Mouse (Mus musculus) midbrain, embryonic 10.5 days (tissue): ENCODE results near the gene Synm. TPM values are rescaled to one million over a fixed set of nuclear protein-coding genes. Genes with fewer than 3 reads are reported as not detected.

Source experiments
- DNase-seq: peaks from one replicate; pipeline ENCODE4 v3.0.0-alpha.2; 2017; ENCODE audit warnings: low spot score
- H3K27ac ChIP-seq: fragments of 300-500 bp; sonication (generic); replicated peaks from 2 replicates; pipeline ENCODE4 v1.5.1; 2016; ENCODE audit warnings: mild to moderate bottlenecking
- H3K27me3 ChIP-seq: fragments of 300-500 bp; sonication (generic); 2 replicates; pipeline ENCODE4 v1.6.1; 2016; ENCODE audit warnings: low read depth, mild to moderate bottlenecking; ENCODE audit not compliant: poor library complexity, severe bottlenecking
- H3K36me3 ChIP-seq: fragments of 300-500 bp; sonication (generic); 2 replicates; pipeline ENCODE4 v1.6.1; 2016; ENCODE audit warnings: mild to moderate bottlenecking, moderate library complexity
- H3K4me1 ChIP-seq: fragments of 300-500 bp; sonication (generic); 2 replicates; pipeline ENCODE4 v1.6.1; 2016
- H3K4me3 ChIP-seq: fragments of 300-500 bp; sonication (generic); 2 replicates; pipeline ENCODE4 v1.5.1; 2016; ENCODE audit warnings: mild to moderate bottlenecking, moderate library complexity
- H3K9me3 ChIP-seq: fragments of 300-500 bp; sonication (generic); replicated peaks from 2 replicates; pipeline ENCODE4 v1.6.1; 2016; ENCODE audit warnings: mild to moderate bottlenecking
- WGBS: fragments of 180-500 bp; shearing (Covaris S2); methylation state at CpG from one replicate; pipeline ENCODE4 v1.1.7; 2016; 5-methylcytosine and 5-hydroxymethylcytosine counted together
- microRNA-seq: library from miRNA; unstranded; fragments of <30 nt; microRNA quantifications from one replicate; pipeline ENCODE4, GENCODE M21; 2017
- polyA plus RNA-seq: library from polyadenylated mRNA; unstranded; fragments of >200 nt; fragmentation: Nextera tagmentation; extraction: Ambion mirVana; gene quantifications from 2 replicates; pipeline ENCODE4 v1.2.1, GENCODE M21; 2016

Gene Synm
- polyA plus RNA-seq, 1 experiment from 2014 or later = 0.83 TPM

DNA sequence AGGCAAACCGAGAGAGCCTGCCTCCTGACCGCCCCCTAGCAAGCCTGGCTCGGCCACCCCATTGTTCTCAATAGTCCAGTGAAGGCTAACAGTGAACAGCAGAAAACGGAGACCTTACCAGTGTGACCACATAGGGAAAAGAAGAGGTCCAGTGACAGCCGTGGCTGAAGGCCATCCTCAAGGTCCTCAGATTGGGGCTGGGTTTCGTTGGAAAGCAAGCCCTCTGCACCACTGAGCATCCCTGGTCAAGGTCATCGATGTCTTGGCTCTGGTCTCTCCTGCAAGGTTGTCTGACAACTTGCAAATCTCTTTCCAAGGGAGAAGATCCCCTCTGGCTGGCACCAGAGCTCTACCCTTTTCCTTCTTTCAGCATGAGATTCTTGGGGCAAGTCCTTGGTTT lies 69.7 kb downstream of the Synm start:
- H3K36me3 ChIP-seq = peaks cover 20% of the 10 kb centered on the region
- no peaks in the 10 kb centered on the region; the same call in 1 of the 2 replicates for H3K9me3 ChIP-seq
- 80% methylated on average over 7 of the region's 7 CpGs for WGBS
- no peak for DNase-seq
- no peak overlapping the region for H3K27ac ChIP-seq
- no peak overlapping the region for H3K4me3 ChIP-seq
- no peaks in the 10 kb centered on the region for H3K27me3 ChIP-seq
- H3K4me1 ChIP-seq = no peaks in the 10 kb centered on the region

DNA sequence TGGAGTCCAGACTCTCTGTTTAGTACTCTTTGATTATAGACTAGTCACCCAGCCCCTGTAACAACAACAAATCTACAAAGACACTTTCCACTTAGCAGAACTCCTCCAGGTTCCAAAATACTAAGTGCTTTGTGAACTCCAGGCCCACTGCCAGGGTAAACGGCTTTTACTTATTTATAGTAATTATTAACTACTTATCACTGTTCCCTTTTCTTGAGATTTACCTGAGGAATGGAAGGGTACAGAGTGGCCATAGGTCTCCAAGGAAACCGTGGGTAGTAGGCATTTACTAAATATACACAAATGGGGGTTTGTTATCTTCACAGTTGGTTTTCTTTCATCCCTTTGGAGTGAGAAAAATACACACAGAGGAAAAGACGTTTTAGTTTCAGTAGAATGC lies 71.3 kb downstream of the Synm start:
- DNase-seq = no peak
- H3K9me3 ChIP-seq = no peaks in the 10 kb centered on the region; the same call in 1 of the 2 replicates
- H3K27me3 ChIP-seq = no peaks in the 10 kb centered on the region
- H3K4me1 ChIP-seq = no peaks in the 10 kb centered on the region
- no peak overlapping the region for H3K27ac ChIP-seq
- peaks cover 29% of the 10 kb centered on the region for H3K36me3 ChIP-seq
- H3K4me3 ChIP-seq = no peak overlapping the region
- WGBS = 67% methylated on average over 3 of the region's 3 CpGs

- Histone ChIP-seq H3K9me3 (no peaks in the 10 kb centered on the region; the same call in 1 of the 2 replicates), H3K36me3 (peaks cover 38% of the 10 kb centered on the region), H3K4me3 (no peak overlapping the region), H3K27me3 (no peaks in the 10 kb centered on the region), H3K4me1 (no peaks in the 10 kb centered on the region), H3K27ac (no peak overlapping the region)
- WGBS = 98% methylated on average over 3 of the region's 3 CpGs
- DNase-seq = no peak
Measured at GRCm38 (mm10) chr7:67686545-67686944, 73.0 kb downstream of the Synm start.

DNA sequence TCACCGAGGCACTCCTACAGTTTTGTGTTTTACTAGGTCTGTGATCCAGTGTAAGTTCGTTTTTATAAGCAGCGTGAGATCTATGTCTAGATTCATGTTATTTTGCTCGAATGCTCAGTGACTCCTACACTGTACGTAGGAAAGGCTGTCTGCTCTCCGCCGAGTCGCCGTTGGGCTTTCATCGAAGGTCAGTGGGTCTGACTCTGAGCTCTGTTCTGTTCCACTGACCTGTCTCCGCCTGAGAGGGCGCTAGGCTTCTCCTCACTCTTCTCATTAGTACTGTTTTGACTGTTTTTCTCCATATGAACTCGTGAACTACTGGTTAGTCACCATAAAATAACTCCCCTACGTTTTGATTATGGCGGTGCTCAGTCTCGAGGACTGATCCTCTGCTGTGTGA lies 76.5 kb downstream of the Synm start:
- 90% methylated on average over 16 of the region's 16 CpGs for WGBS
- Histone ChIP-seq H3K27ac (no peak overlapping the region), H3K4me1 (no peaks in the 10 kb centered on the region), H3K36me3 (peaks cover 70% of the 10 kb centered on the region), H3K9me3 (no peaks in the 10 kb centered on the region; the same call in 1 of the 2 replicates), H3K27me3 (no peaks in the 10 kb centered on the region), H3K4me3 (no peak overlapping the region)
- DNase-seq = no peak

DNA sequence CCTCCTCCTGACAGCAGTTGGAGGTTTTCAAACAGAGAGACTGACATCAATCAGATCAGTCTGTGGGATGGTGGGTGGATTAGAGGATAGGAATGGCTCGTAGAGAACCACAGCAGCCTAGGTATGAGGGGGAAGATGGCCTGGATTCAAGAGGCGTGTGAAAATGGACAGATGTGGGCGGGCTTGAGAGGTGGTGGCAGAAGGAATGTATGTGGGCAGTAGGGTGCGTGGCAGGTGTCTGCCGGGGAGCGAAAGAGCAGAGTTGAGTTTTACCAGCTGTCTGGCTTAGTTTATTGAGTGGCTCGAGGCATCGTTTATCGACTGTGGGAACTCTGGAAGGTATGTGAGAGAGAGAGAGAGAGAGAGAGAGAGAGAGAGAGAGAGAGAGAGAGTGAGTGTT lies 78.5 kb downstream of the Synm start:
- Histone ChIP-seq H3K27me3 (no peaks in the 10 kb centered on the region), H3K9me3 (no peaks in the 10 kb centered on the region; the same call in 1 of the 2 replicates), H3K36me3 (peaks cover 79% of the 10 kb centered on the region), H3K4me3 (no peak overlapping the region), H3K4me1 (no peaks in the 10 kb centered on the region), H3K27ac (no peak overlapping the region)
- WGBS = 94% methylated on average over 9 of the region's 9 CpGs
- no peak for DNase-seq

Small RNA genes lying within 50 kb of the gene (microRNA-seq; reads per million reads assigned to microRNA genes)
- gene Gm23844 = not detected

Other genes with a start within 250 kb of the Synm start
- gene Lrrc28, start 114.5 kb downstream of the Synm start, polyA plus RNA-seq = 19.5 and 21.9 TPM in 2 replicates
- gene Ttc23, start 112.3 kb downstream of the Synm start, polyA plus RNA-seq = 36.0 and 36.5 TPM in 2 replicates
- gene Igf1r, start 193.1 kb upstream of the Synm start, polyA plus RNA-seq = 17.0 and 21.6 TPM in 2 replicates